Mouse (Mus musculus): ENCODE measurements at regions not wholly inside any gene's neighbourhood (a gene's known extent, or its start where the extent isn't known, plus 50 kb on each side); places are given as distances from the start of the nearest gene placed in this dataset.

DNA sequence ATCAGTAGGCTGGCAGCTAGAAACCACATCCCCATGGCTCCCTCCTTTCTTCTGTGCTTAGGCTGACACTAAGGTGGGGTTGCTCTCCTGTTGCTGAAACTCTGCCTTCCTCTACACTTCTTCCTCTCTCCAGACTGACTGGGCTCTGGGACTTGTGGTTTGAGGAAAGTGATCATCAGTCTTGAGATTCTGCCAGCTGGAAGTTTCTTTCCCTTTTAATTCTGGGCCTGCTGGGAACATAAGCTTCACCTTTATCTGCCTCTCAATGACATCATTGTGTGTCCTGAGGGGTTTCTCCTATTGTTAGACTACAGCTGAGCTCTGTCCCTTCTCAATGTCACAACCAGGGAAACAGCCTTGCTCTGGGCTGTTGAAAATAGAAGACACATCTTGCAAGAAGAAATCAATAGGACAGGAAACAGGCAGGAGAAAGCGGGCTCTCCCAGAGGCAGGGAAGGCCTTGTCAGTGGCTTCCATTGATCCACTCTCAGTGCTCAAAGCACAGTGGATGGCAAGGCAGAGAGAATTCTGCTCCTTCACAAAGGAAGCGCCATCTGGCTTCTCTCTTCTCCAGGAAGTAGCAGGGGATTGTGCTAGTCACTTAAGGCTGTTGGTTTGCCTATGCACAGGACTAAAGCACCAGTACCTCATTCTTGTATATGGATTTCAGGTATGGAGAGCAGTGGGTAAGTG, 206.3 kb upstream of the Cdyl start:
- DNase-seq (ENCODE audit: low spot score in 2 of 2), result no peak

DNA sequence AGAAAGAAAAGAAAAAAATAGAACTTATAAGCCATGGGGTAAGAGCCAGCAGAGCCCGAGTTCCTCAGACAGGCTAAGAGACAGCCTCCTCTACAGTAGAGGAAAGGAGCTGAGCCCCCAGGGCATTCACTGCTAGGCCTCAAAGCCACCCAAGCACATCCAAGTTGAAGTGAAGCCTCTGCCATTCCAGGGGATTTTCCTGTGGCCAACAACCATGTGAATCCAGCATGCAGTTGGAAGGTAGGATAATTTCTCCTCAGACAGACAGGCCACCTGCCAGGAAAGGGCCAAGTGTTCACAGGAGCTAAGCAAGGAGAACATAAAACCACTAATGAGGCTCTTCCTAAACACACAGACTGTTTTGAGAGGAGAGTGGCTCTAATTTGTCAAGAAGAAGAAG, 199.6 kb upstream of the Cdyl start:
- no peak for DNase-seq (ENCODE audit: low spot score in 2 of 2)

DNA sequence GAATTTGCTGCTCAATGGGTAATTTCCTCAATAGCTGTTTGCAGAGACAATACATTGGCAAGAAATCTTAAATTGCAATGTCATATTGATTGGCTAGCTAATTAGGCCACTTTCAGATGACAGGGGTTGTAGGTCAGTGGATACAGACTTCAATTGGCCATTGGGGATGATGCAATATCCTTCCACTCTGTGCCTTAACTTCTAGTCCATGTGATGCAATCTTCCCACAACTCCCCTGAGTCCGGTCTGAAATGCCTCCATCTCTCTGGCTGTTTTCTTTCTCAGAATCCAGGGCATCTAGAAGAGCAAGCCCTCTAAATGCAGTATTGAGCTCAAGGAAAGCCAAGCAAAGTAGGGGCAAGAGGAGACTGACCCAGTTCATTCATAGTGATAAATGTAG, 196.4 kb upstream of the Cdyl start:
- DNase-seq (ENCODE audit: low spot score in 2 of 2), result no peak

DNA sequence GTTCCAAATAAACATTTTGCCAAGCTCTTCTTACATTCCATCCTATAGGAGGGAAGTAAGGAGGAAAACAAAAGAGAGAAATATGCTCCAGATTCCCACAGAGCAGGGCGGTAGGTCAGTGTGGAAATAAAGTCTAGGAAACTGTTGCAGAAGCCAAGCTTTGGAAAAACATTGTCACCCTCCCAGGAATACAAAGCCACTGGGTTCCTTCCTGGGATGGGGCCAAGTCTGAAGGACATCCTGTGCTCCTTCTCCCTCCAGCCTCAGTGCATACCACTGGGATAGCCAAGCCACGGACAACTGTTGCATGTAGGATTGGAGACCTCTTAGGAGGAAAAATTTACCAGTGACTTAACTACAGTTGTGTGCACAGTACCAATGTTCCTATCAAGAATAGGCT, 195.8 kb upstream of the Cdyl start:
- no peak for DNase-seq (ENCODE audit: low spot score in 2 of 2)

DNA sequence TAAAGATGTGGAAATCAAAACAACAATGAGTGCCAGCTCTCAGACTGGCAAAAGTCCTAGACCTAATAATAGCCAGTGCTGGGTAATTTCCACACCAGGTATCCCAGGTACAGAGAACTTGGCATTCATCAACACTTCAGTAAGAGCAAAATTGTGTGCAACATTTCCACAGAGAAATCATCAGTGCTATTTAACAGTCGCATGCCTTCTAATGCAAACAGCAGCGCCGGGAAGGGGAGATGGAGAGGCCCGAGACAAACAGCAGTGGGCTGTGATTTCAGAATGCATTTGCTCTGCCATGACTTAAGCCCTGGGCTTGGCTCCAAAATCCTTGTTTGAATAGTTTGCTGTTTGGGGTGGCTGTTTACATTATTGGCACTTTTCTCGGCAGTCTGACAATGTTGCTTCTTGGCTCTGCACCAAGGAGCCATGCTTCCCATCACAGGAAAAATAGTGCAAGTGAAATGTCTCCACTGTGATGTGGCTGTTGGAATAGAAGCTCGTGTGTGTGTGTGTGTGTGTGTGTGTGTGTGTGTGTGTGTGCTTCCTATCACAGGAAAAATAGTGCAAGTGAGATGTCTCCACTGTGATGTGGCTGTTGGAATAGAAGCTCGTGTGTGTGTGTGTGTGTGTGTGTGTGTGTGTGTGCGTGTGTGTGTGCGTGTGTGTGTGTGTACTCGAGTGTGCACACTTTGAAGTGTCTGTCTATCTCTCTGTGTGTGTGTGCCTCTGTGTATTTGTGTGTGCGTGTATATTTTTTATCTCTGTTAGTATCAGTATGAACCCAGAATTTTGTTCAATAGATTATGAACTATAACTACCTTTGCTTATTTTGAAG, 190.1 kb upstream of the Cdyl start:
- DNase-seq (ENCODE audit: low spot score in 2 of 2), result no peak

DNA sequence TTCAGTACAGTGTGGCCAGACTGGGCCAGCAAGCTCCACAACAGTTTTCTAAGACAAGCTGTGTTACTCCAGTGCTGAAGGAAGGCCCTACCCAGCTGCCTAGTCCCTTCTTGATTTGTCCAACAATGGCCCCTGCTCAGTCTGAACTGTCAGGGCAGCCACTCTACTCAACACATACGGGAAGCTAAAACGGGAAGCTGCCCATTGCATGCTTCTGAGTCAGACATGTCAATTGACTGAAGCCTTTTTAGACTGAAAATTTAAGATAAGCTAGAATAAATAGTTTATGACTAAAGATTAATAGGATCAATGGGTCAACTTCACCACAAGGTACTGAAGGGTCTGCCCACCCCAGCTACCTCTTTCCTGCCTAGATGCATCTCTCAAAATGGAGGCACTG, 181.4 kb upstream of the Cdyl start:
- no peak for DNase-seq (ENCODE audit: low spot score in 2 of 2)

DNA sequence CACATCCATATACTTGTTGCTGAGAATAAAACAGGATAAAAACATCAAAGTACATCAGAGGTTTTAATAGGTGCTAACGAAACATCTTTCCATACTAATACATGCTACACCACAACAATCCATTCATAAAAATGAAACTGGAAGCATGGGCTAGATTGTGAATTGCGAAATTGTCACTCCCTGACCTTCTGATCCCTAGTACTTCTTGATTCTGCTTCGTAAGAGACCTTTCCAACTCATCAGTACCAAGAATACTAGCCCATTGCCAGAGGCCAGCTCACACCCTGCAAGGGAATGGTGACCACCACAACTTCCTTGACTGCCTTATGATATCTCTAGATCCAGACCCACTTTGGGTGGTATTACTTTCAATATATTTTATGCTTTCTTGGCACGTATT, 177.3 kb upstream of the Cdyl start:
- no peak for DNase-seq (ENCODE audit: low spot score in 2 of 2)

DNA sequence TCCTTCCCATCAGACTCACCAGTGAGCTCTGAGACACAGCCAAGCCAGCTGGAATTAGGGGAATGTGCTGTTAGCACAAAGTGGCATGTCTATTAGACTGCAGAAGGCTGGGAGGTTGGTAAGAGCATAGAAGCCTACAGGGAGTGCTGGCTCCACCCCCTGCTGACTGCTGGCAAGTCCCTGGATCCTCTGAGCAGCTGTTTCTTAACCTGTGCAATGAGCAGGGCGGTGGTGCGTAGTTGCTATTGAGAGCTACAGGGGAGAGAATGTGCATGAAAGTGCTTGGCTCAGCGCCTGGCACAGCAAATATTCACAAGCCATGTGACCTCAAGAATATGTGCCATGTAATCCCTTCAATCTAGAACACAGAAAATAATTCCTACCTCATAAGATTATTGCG, 173.5 kb upstream of the Cdyl start:
- no peak for DNase-seq (ENCODE audit: low spot score in 2 of 2)

DNA sequence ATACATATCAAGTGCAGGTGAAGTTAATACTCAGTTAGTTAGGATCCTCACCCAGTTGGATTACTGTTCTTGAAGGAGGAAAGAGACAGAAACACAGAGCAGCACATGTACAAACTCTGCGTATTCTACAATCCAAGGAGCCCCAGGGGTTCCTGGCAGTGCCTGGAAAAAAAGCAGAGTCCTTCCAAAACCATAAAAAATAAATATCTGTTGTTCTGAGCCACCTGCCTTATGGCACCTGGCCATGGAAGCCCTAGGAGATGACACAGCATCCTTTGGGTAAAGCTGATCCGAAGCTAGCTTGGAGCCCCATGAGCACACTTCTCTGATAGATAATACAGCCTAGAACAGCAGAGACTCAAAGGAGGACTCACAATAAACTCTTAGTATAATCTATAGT, 159.9 kb upstream of the Cdyl start:
- no peak for DNase-seq (ENCODE audit: low spot score in 2 of 2)

DNA sequence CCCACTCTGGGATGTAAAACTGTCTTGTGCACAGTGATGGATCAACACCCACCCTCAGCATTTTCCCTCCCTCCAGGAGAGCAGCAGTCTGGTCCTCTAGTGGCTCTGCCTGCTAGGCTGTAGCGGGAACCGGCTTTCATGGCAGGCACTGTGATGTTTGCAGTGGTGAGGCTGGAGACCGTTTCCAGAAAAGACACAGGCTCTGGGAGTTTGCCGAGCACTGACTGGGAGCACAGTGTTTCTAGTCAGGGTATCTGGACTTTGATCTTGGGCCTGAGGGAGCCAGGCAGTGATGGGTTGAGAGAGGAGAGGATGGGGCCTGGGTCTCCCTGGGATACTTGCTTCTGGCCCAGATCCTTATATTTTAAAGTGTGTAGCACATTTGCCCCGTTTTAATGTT, 158.7 kb upstream of the Cdyl start:
- no peak for DNase-seq (ENCODE audit: low spot score in 2 of 2)

DNA sequence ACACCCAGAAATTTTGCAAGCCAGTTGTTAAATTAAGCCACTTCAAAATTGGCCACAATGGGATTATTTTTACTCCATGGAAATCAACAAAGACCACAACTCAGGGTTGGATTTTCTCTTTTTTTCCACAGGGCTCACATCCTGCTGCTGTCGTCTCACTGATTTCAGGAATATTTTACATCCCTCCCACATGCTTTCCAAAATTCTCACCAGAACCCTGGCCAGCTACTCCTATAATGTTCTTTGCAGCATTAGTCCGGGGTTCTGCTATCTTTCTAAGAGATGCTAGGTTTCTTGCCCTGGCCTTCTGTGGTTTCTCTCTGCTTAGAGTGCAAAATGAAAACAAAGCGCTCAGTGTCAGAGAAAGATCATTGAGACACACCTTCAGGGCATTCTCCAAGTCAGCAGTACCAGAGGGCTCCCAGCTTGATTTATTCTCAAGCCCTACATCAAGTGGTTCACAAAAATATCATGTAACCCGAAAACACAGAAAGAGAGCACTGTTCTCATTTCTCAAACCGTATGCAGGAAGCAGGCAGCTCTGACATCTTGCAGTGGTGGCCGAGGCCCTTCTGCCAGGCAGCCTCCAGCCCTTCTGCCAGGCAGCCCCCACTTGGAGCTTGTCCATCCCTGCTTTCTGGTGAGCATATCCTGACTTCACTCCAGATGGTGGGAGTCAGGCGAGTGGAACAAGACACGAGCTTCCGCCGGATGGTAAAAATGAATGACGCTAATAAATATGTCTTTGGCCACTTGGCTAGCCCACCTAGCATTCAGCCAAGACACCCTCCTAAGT, 158.1 kb upstream of the Cdyl start:
- DNase-seq (ENCODE audit: low spot score in 2 of 2), result no peak

DNA sequence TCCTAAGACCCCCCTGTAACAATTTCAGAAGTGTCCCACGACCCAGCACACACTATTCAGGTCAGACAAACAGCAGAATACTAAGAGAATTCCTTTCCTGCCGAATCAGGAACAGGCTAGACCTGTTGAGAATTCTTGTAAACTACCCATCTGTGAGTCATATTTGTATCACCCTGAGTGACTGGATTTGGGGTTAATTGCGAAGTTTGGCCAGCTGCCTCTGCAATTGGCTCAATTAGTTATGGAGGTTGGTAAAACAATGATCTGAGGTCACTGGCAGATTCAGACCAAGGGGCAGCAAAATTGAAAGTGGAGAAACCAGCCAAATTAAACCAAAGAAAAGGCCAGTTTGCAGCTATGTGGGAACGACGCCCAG, 157.5 kb upstream of the Cdyl start:
- no peak for DNase-seq (ENCODE audit: low spot score in 2 of 2)

DNA sequence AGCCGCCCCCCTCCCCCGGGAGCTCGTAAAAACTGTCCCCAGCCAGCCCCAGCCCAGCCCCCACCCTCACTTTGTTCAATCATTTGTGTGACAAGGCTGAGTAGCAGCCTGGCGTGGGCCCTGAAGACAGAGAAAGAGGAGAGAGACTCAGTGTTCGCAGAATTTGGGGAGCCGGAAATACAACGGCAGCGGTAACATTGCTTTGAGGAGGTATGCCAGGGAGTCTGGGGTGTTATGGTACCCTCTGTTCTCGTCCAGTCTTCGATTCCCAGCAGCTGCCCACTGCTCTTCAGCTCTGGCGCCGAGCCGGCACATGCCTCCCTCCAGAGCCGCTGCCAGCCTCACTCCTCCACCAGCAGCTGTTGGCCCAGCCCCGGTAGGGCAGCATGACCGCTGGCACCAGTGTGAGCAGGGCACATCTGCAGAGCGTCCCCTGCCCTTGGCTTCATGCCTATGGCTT, 156.2 kb upstream of the Cdyl start:
- DNase-seq (ENCODE audit: low spot score in 2 of 2), result peak in 1 of 2 experiments; percentile 25

DNA sequence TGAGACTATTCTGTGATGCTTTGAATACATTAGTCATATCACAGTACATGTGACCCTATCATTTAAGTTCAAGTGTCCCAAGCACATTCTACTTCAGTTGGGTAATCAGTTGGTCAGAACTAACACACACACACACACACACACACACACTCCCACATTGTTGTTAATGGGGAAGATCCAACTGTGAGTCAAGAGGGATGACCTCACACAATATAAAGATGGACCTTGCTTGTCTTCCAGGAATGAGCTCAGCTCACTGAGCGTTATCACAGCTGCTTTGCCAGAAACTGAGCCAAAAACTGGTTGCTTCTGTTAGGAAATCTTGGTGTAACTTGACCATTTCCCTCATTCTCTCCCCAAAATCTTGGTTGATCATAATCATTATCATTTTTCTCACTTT, 152.4 kb upstream of the Cdyl start:
- DNase-seq (ENCODE audit: low spot score in 2 of 2), result peak in 1 of 2 experiments; percentile 17

DNA sequence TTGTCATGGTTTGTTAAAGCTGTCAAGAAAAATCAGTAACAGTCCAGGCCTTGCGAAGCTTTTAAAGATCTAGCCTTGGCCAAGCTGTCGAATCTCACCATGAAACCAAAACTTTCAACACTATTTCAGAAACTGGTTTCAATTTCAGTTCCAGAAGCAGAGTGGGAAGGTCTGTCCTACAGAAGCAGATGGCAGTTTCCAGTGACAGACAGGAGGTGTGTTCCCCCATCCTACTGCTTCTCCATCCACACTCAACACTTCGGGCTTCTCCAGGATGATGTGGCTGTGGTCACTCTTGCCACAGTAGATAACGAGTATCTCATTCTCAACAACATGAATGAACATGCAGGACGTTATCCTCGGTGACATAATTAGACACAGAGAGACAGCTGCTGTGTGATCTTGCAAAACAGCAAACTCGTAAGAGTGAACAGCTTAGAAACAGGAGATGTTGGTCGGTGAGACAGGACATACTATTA, 147.6 kb upstream of the Cdyl start:
- DNase-seq (ENCODE audit: low spot score in 2 of 2), result no peak

DNA sequence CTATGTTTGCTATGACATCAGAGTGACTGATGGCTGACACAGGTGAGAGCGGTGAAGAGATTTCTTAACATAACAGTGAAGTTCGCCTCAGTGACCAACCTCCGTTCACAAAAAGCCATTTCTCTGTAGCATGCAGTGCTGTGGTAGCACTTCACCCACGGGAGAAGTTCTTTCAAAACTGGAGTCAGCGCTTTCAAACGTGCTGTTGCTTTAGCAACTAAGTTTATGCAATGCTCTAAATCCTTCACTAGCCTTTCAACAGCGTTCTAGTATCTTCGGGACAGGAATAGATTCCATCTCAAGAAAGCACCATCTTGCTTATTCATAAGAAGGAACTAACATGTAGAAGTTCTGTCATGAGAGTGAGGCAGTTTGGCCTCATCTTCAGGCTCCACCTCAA, 146.5 kb upstream of the Cdyl start:
- no peak for DNase-seq (ENCODE audit: low spot score in 2 of 2)

DNA sequence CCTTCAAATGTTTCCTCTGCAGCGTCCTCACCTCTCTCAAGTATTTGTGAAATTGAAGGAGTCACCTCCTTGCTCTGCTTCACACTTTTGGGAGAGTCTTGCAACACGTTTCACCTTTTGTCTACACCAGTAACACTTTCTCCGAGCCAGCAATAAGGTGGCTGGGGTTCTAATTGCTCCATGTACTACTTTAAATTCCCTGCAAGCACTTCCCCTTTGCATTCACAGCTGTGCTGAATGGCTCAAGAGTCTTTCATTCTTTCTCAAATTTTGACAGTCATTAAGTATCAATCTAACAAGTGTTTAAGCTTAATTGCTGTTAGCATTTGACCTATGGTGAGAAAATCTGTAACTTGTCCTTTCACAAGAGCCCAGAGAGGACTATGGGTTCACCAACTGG, 144.3 kb upstream of the Cdyl start:
- DNase-seq (ENCODE audit: low spot score in 2 of 2), result no peak

DNA sequence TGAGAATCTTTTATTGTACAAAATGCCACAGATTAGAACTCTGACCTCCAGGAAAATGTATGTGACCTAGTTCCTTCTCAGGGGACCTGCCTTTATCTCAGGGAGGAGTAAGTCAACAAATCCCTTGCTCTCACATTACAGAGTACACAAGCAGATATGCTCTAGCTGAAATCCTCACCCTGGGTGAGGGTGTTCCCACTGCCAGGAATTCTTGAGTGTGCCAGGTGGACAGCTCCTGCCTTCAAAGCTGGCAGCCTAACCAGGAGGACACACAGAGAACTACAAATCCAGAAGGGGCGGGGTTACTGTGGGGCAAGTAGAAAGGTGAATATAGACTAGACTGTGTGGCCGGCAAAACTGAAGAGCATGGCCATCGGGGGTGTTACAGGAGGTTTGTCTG, 141.9 kb upstream of the Cdyl start:
- no peak for DNase-seq (ENCODE audit: low spot score in 2 of 2)

DNA sequence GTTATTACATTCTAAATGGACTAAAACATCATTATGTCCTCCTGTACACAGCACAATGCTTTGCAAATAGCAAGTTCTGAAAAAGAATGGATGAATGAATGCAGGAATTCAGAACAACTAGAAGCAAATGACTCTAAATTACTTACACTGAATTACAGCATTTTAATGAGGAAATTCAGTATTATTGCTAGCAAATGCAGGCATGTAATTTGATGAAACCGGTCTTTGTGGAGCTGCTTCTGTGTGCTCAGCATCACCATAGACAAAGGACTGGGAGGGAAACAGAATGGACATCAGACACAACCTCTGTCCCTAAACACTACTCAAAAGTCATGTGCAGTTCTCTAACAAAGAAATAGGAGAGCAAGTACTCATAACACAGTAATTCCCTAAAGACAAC, 137.4 kb upstream of the Cdyl start:
- no peak for DNase-seq (ENCODE audit: low spot score in 2 of 2)

DNA sequence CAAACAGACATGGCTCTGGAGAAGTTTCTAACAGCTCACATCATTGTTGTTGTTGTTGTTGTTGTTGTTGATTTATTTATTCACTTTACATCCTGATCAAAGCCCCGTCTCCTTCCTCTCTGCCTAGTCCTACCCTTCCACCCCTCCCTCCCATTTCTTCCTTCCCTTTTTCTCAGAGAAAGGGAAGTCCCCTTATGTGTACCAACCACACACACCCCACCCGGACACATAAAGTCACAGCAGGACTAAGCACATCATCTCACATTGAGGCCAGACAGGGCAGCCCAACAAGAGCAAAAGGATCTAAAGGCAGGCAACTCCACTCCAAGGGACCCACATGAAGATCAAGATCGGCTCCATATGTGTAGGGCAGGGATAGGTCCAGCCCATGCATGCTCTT, 130.1 kb upstream of the Cdyl start:
- no peak for DNase-seq (ENCODE audit: low spot score in 2 of 2)

DNA sequence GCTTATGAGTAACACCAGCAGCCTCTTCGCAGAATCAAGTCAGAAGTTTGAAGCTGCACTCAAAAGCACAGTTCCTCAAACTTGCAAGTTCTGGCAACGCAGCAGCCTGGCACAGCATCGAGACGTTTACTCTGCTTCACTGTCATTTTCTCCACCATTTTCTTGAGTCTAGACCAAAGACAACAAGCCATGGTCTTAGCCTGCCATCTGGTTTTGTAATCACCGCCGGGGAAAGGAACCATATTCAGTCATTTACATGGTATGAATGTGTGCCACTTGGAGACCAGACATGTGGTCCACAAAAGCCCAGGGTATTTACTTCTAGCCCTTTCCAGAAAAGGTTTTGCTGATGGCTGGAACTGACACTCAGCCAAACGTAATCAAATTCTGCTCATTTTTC, 122.5 kb upstream of the Cdyl start:
- no peak for DNase-seq (ENCODE audit: low spot score in 2 of 2)

DNA sequence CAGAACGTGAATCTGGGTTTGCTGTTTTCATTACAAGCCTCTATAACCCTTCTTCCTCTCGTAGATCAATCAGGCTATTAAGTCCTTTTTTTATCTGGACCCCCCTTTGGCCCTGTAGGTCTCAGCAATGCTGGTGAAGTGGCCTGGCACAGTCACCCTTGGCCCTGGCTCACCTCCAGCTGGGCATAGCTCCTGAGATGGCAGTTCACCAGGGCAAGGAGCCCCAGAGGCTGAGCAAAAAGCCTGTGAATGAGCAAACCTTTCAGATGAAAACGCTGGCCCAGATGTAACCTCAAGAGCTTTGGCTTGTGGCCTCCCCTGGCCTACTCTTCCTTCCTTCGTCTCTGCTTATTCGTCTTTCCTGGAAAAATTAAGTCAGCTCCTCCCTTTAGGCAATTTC, 121.7 kb upstream of the Cdyl start:
- peak; percentile 35 to 41 for DNase-seq (ENCODE audit: low spot score in 2 of 2)

All from adrenal gland, adult 18-20 months (tissue).